Mouse (Mus musculus) brain, embryonic 18.5 days (tissue): ENCODE results near the gene Kdm1b.

Experiments used
- DNase-seq: peaks from one replicate; pipeline ENCODE4 v3.0.0-alpha.2; 2012; ENCODE audit warnings: low read depth, low spot score

Kdm1b gene

DNA sequence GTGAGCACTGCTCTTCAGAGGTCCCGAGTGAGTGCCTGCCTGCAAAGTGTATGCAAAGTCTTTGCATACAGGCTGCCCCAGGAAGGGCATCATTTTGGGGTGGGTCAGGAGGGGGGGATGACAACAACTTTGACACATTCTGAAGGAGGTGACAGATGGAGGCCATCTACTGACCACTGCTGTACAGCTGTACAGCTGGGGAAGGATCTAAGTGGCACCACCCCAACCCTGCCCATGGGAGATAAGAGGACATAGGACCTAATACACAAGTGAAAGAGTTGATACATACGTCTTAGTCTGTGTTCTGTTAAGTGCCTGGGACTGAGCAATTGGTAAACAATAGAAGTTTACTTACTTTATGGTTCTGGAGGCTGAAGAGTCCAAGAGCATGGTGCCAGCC, 65.9 kb downstream of the Kdm1b start:
- no peak for DNase-seq

DNA sequence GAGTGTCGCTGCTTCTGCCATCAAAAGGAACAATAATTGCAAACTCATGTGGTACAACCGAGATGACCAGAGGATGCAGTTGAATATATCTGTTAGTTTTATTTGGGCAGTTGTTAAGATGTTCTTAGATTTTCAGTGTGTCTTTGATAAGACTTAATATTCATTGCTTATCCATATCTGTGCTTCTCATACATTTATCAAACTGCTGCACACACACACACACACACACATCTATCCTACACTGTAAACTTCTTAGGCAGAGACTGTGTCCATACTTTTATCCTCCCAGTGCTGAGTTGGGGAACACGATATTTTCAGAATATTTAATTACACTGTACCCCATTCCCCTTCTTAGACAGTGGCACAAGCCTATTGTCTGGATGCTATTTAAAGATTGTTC, 67.9 kb downstream of the Kdm1b start:
- DNase-seq: no peak

DNA sequence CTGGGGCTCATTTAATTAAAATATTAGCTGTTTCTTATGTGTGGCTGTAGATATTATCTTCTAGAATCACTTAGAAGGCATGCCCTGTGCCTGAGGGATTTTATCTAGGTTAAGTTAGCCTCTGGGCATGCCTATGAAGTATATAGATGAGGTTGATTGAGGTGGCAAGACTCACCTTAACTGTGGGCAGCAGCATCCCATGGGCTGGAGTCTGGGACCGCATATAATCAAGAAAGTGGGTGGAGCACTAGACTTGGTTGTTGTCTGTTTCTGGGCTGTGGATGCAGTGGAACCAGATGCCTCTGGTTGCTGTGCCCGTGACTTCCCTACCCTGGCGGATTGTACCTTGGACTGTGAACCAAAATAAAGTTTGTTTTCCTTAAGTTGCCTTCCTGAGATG, 68.8 kb downstream of the Kdm1b start:
- no peak for DNase-seq

DNA sequence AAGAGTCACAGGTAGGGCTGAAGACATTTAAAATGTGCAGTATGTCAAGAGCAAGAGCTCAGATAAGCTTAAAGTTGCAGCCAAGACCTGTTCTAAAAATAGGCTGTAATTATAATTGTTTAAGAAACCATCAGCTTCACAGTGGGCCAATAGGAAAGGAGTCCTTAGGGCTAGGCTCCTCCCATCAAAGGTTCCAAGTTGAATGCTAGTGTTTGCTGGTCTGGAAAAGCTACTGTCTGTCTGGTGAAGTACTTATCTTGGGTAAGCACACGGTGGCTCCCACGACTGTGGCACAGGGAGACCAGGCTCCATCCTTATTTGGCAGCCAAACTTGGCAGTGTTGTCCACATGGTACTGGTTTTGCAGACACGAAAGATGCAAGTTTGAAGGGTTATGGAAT, 69.6 kb downstream of the Kdm1b start:
- no peak for DNase-seq

DNA sequence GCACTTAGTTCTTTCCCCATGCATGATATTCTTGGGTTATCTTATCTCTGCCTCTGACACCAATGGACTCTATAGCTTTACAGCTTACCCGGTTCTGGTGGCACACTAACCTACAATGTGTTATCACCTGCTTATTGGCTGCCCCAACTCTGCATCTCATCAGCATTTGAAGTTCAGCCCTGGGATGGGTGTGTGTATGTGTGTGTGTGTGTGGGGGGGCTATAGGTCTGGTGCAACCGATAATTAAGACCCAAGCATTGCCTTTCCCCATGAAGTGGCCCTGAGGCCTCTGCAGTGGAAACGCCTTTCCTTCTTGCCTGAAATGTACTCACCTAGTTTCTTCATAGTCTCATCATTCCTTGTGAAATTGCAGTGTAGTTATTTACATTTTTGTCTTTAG, 72.7 kb downstream of the Kdm1b start:
- DNase-seq: no peak

DNA sequence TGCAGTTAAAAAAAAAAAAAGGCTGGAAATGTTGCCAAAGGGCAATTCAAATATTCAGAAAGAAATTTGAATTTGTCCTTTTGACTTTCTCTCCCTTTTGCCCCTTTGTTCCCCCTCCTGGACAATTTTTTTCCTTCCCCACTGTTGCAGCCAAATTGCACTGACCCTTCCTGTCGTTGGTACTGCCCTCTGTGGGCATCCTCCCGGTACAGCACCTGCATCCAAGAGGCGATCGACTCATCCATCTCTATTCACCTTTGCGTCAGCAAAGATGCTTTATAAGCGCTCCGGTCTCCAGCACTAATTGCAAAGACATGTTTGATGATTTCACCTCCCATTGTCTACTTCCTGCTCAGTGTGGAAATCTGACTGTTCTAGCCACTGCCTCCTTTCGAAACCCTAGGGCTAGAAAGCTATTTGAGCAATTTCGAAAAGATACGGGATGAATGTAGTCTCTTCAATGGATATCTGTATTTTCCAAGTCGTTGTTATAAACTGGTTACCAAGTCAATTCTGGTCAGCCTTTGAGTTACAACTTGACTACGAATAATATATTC, 78.1 kb downstream of the Kdm1b start:
- DNase-seq: no peak

DNA sequence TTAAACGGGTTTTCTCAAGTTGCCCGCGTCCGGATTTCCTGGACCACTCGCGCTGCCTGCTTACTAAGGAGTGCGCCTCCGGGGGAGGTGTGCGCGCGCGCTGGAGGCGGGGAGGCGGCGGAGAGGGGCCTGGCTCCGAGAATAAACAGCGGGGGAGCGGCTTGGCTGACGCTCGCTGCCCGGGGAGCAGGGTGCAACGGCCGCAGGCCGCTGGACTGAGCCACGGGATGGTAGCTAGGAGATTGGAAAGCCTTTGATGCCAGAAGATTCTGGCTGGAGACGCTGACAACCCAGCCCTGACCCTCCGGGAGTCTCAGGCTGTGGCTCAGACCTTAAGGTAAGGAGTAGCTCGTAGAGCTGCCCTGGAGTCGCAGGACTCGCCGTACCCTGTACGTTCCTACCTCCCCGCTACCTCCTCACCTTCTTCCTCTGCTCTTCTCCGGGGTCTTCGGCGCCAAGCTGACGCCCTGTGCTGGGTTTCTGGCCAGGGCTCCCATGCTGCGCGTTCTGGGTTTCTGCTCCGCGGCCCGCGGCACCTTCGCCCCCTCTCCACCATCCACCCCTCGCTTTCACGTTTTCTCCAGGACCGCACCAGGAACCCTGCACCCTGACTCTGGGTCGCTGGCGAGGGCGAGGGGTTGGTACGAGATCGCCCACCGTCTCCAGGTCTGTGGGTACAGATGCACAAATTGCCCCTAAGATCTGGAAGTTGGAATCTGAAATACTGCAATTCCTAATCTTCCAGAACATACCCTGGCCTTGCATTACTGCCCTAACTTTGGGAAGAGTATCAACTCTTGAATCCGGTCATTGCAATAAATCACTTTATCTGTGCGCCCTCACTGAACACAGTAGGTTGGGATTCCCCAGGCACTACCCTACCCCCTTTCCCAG, 79.5 kb downstream of the Kdm1b start, which contains the start of gene Rnf144b:
Gene Rnf144b (plus strand): TSS at position 120 of the 894 bp plus-strand sequence.
- DNase-seq: no peak

DNA sequence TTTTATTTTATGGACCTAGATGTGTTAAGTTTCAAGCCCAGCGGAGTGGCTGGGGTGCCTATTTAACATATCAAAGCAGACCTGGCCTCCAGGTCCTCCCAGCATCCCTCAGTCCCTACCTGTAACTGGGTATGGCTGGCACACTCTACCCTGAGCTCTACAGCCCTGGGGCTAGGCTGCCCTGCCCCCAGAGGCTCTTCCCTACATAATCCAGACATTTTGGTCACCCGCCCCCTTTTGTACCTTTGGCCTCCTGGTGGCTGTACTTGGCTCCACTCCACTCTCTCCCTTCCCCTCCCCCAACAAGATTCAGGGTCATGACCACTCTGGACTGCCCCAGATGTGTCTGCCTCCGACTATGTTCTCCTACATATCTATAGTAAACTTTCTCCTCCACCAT, 81.2 kb downstream of the Kdm1b start:
- no peak for DNase-seq

DNA sequence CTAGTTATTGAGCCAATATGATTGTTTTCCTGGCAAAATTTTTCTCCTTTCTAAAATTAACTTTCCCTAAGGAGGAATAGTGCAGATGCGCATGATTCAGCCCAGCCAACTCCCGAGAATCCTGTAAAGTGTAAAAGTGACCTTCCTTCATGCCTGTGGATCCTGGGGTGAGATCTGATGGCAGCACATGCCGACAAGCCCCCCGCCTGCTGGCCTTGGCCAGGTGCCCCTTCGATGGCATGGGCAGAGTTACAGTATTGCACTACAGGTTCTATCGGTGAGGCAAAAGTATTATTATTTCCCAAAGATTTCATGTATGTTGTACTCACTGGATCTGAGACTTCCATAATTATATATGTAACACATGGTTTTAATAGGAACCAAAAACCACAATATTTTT, 81.7 kb downstream of the Kdm1b start:
- DNase-seq: no peak

DNA sequence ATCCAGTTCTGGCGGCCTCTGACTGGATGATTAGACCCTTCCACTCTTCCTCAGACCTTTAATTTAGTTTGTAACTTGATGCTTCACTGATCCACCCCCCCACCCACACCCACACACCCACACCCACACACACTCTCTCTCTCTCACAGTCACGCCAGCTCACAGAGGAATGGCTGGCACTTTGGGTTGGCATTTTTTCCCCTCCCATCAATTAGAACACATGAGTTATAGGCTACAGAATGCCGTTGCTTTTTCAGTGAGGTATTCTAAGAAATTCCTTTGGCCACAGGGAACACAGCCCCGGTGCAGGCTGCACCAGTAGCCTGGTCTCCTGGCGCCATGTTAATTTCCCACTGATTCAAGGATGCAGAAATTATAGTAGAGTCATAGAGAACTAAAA, 82.3 kb downstream of the Kdm1b start:
- DNase-seq: no peak

DNA sequence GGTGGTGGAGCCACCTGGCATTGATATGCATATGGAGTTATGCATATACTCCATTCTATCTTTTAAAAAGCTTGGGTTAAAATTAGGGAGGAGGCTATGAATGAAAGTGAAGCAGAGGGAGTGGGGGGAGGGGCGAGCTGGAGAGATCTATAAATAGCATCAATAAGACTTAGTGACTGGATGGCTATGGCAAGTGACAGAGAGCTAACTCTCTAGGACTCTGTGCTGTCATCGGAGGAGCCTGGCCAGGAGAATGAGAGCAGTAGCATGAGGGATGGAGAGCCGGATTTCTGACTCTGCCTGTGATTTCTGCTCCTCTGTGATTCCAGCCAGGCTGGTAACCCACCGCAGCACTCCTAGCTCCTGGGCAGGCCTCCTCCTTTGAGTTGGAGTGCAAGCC, 85.8 kb downstream of the Kdm1b start:
- DNase-seq: no peak

DNA sequence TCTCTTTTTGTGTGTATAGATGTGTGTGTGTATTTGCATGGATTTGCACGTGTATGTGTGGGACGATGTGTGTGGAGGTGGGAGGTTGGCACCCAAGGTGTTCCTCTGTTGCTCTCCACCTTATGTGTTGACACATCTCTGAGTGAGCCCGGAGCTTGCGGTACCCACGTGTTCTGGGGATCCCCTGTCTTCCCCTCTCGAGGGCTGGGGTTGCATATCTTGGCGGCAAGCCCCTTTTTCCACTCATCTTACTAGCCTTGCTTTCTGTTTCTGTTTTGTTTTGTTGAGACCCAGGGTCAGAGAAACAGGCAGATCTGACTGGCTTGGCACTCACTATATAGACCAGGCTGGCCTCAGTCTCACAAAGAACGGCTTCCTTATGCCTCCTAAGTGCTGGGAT, 89.8 kb downstream of the Kdm1b start:
- no peak for DNase-seq

DNA sequence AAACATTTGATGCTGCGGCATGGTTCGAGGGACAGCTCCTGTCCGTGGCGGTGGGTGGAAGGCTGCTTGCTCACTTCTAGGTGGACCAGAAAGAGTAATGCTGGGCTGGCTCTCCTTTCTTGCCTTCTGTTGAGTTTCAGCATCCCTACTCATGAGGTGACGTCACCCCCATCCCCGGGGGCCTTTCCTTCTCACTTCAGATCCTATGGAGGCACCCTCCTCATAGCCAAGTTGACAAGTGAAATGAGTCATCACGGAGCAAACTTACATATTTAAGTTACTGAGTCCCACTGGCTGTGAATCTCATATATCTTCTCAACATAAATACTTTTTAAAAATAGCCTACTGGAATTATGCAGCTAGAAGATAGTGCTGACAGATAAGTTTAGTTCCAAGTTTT, 91.5 kb downstream of the Kdm1b start:
- no peak for DNase-seq
